Mouse (Mus musculus): ENCODE data around the gene Gpat3.

DNA sequence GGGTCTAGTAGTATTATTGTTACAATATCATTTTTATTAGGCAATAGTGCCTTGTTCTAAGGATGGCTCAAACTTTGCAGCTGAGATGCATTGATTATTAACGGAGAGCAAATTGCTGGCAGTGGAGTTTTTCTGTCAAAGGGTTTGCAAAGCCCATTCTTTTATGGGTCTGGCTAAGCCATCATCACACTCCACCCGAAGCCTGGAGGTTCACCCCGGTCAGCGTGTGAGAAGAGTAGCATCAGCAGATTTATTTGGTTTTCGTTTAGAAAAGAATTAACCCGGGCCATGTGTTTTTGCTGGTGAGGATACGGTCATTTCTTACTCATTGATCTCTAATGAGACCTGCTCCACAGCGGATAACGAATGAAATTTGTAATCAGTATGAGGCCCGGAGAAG is 99.8 kb downstream of the Gpat3 start:
- no peak for TF ChIP-seq CTCF (IDR thresholded peaks at IDR 0.05; ENCODE audit: borderline replicate concordance, insufficient read depth, low read depth, low read length)
- no peak for TF ChIP-seq POLR2A (IDR thresholded peaks at IDR 0.05; ENCODE audit: borderline replicate concordance, insufficient read depth, low read length)
